Mouse (Mus musculus): ENCODE measurements around the gene Fsd1l. TPM values are rescaled to one million over a fixed set of nuclear protein-coding genes. Genes with fewer than 3 reads are reported as not detected.
A peak's percentile ranks its signal among the peaks of the same experiment; 100 is the strongest.

The Fsd1l gene
- polyA plus RNA-seq, 1 experiment from 2014 or later, result 30.6 TPM

DNA sequence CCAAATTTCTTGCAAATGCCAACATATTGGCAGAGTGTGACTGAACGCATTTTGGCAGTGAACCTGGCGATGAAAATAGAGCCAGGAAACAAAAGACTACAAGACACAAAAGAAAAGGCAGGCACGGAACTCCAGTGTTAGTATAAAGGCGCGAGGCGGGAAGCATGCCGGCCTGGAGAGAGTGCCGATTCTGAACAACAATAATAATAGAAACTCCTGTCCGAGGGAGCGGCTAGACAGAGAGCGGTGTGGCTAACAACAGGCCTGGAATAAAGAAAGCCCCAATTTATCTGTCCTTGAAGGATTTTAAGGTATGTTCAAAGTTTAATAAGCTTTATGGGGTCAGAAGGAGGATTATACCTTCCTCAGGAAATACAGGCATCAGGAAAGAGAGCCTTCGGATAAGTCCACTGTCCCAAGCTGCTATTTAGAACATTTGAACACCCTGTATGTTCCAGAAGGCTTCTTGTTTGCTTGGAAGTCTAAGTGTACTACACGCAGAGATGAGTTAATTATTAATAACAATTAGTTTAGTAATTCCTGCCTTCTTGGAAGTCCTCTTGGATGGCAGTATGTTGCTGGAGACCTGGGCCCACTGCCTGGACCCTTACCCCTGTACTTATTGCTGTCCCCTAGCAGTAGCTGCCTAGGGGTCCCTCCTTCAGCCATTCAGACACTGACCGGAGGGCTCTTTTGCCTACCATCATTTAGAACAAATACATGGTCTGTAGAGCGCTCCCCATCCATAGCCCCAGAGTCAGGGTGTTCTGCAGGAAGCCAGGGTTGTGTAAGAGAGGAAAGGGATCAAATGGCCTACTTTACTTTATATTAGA lies 35.0 kb upstream of the Fsd1l start:
- Histone ChIP-seq H3K36me3 (no peaks in the 10 kb centered on the region), H3K4me3 (no peak overlapping the region), H3K27me3 (no peaks in the 10 kb centered on the region), H3K27ac (replicated peaks) (no peak overlapping the region), H3K4me1 (replicated peaks) (peaks cover 6% of the 10 kb centered on the region; the same call in 1 of the 2 replicates), H3K4me2 (no peak overlapping the region), H3K9ac (no peak overlapping the region), H3K9me3 (no peaks in the 10 kb centered on the region)
- 42% methylated on average over 15 of the region's 15 CpGs for WGBS
- no peak for ATAC-seq (ENCODE audit: low FRiP score, low read depth)

DNA sequence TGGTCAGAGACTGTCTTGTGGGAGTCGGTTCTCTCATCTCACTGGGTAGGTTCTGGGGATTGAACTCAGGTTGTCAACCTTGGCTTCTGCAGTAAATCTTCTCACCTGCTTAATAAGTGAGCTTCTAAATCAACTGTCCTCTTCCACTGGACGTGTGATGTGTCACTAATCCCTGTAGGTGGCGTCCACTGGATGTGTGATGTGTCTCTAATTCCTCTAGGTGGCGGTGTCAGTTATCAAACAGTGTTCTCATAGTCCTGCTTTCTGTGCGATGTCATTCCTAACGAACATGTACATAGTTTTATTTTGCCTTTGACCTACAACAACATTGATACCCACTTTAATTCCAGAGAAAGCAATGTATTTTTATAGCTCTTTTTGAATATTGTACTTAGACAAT lies 30.8 kb upstream of the Fsd1l start:
- Histone ChIP-seq H3K4me3 (no peak overlapping the region), H3K9ac (no peak overlapping the region), H3K9me3 (no peaks in the 10 kb centered on the region), H3K27me3 (no peaks in the 10 kb centered on the region), H3K4me1 (replicated peaks) (no peaks in the 10 kb centered on the region), H3K36me3 (no peaks in the 10 kb centered on the region), H3K27ac (replicated peaks) (no peak overlapping the region), H3K4me2 (no peak overlapping the region)
- WGBS, result 46% methylated on average over 6 of the region's 6 CpGs
- ATAC-seq (ENCODE audit: low FRiP score, low read depth), result no peak

GRCm38 (mm10) chr4:53614576-53615225 lies 16.6 kb upstream of the Fsd1l start:
- no peaks in the 10 kb centered on the region for H3K27me3 ChIP-seq
- WGBS, result 92% methylated on average over 5 of the region's 5 CpGs

DNA sequence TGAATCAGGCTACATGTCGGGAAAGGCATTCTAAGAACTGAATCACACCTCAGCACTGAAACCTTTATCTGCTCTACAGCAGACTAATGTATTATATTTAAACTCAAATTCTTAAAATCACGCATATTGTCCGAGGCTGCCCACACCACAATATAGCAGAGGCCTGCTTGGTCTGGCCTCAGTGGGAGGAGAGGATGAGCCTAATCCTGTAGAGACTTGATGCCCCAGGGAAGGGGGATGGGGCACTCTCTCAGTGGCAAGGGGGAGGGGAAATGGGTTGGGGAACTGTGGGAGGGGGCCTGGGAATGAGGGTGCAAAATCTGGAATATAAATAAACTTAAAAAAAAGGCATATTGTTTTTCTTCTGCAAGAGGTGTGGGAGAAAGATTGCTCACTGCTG lies 13.3 kb upstream of the Fsd1l start:
- no peak overlapping the region for H3K27ac ChIP-seq (replicated peaks)
- no peak overlapping the region for H3K4me3 ChIP-seq
- 58% methylated on average over 3 of the region's 3 CpGs for WGBS
- no peak overlapping the region for H3K9ac ChIP-seq
- H3K36me3 ChIP-seq, result no peaks in the 10 kb centered on the region
- no peaks in the 10 kb centered on the region for H3K9me3 ChIP-seq
- H3K4me1 ChIP-seq (replicated peaks), result no peaks in the 10 kb centered on the region
- H3K27me3 ChIP-seq, result no peaks in the 10 kb centered on the region
- no peak overlapping the region for H3K4me2 ChIP-seq
- no peak for ATAC-seq (ENCODE audit: low FRiP score, low read depth)

More at GRCm38 (mm10) chr4:53614576-53615225, 16.6 kb upstream of the Fsd1l start:
- no peak for ATAC-seq (ENCODE audit: low FRiP score, low read depth)
- Histone ChIP-seq H3K4me3 (no peak overlapping the region), H3K9me3 (no peaks in the 10 kb centered on the region), H3K4me2 (no peak overlapping the region), H3K27ac (replicated peaks) (no peak overlapping the region), H3K36me3 (no peaks in the 10 kb centered on the region), H3K4me1 (replicated peaks) (no peaks in the 10 kb centered on the region), H3K9ac (no peak overlapping the region)

DNA sequence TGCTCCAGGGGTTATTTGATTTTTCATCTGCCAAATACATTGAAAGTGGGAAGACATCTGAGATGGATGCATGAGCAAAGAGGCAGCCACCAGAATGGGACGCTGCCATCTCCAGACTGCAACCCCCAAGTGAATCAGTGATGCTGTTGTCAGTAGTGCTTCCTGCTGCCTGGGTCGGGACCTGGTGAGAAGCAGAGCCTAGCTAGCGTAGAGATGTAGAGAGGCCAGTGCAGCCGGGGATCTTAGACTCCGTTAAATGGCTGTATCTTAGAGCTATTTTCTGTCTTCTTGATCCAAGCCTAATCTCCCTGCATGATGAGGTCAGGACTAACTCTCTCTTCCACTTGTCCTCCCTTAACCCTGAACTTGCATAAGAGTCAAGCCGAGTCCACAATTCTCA lies 11.2 kb upstream of the Fsd1l start:
- no peaks in the 10 kb centered on the region for H3K36me3 ChIP-seq
- no peaks in the 10 kb centered on the region for H3K9me3 ChIP-seq
- H3K27ac ChIP-seq (replicated peaks), result no peak overlapping the region
- no peak overlapping the region for H3K4me2 ChIP-seq
- ATAC-seq (ENCODE audit: low FRiP score, low read depth), result no peak
- WGBS, result 92% methylated on average over 6 of the region's 6 CpGs
- 0 out of 2 replicates have a peak, but pooled peaks cover 6% of the 10 kb centered on the region for H3K4me1 ChIP-seq (replicated peaks)
- no peaks in the 10 kb centered on the region for H3K27me3 ChIP-seq
- H3K9ac ChIP-seq, result no peak overlapping the region
- no peak overlapping the region for H3K4me3 ChIP-seq

DNA sequence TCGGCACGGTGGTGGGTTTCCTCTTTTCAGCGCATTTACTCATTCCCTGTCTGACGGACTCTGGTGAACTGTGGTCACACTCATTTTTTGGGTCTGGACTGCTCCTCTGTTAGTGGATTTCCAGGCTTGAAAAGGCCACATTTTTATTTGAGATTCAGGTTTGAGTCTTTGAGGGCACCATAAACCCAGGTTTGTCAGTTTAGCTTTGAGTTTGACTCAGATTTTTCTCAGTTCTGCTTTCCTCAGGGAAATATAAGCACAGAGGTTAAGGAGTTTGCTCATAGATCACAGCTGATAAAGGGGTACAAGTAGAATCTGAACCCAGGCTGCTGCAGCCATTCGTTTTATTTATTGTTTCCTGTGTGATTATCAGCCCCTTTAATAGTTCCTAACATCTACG lies 10.2 kb upstream of the Fsd1l start:
- WGBS, result 72% methylated on average over 6 of the region's 6 CpGs
- no peaks in the 10 kb centered on the region for H3K9me3 ChIP-seq
- H3K9ac ChIP-seq, result no peak overlapping the region

DNA sequence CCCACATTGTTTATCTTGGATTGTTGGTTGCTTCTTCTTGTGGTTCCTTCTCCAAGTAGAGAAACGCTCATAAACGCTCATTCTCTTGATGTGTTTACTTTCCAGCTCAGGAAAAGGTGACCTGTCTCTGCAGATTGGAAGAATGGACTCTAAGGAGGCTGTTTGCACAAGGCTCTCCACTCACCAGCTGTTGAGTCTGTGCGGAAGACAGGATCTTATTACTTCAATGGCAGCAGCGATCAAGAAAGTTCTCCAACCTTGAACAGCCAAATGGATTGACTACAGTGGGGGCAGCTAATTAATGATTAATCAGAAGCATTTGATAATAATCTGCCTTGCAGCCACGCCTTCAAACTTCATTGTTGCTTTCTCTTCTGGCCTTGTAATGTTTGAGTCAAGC lies 9.8 kb upstream of the Fsd1l start:
- ATAC-seq (ENCODE audit: low FRiP score, low read depth), result no peak
- H3K27me3 ChIP-seq, result no peaks in the 10 kb centered on the region
- WGBS, result 87% methylated on average over 5 of the region's 5 CpGs

More for the DNA sequence above, 10.2 kb upstream of the Fsd1l start:
- no peak overlapping the region for H3K27ac ChIP-seq (replicated peaks)
- H3K27me3 ChIP-seq, result no peaks in the 10 kb centered on the region
- H3K4me3 ChIP-seq, result no peak overlapping the region
- peaks cover 11% of the 10 kb centered on the region; the same call in 1 of the 2 replicates for H3K4me1 ChIP-seq (replicated peaks)
- no peak overlapping the region for H3K4me2 ChIP-seq
- no peaks in the 10 kb centered on the region for H3K36me3 ChIP-seq
- ATAC-seq (ENCODE audit: low FRiP score, low read depth), result no peak

GRCm38 (mm10) chr4:53623711-53624110 lies 7.6 kb upstream of the Fsd1l start:
- H3K27me3 ChIP-seq, result 0 out of 2 replicates have a peak, but pooled peaks cover 3% of the 10 kb centered on the region
- H3K27ac ChIP-seq (replicated peaks), result no peak overlapping the region
- no peak for ATAC-seq (ENCODE audit: low FRiP score, low read depth)
- H3K4me1 ChIP-seq (replicated peaks), result peaks cover 11% of the 10 kb centered on the region; the same call in 1 of the 2 replicates
- no peak overlapping the region for H3K4me2 ChIP-seq
- H3K4me3 ChIP-seq, result no peak overlapping the region
- H3K9me3 ChIP-seq, result no peaks in the 10 kb centered on the region
- H3K9ac ChIP-seq, result no peak overlapping the region
- WGBS, result 93% methylated on average over 1 of the region's 1 CpGs
- H3K36me3 ChIP-seq, result no peaks in the 10 kb centered on the region

More for the DNA sequence above, 9.8 kb upstream of the Fsd1l start:
- H3K4me2 ChIP-seq, result no peak overlapping the region
- H3K4me1 ChIP-seq (replicated peaks), result peaks cover 11% of the 10 kb centered on the region; the same call in 1 of the 2 replicates
- H3K27ac ChIP-seq (replicated peaks), result no peak overlapping the region
- H3K36me3 ChIP-seq, result no peaks in the 10 kb centered on the region
- no peak overlapping the region for H3K4me3 ChIP-seq
- H3K9me3 ChIP-seq, result no peaks in the 10 kb centered on the region
- H3K9ac ChIP-seq, result no peak overlapping the region

GRCm38 (mm10) chr4:53624816-53625215 lies 6.5 kb upstream of the Fsd1l start:
- H3K27ac ChIP-seq (replicated peaks), result no peak overlapping the region
- no peak overlapping the region for H3K4me2 ChIP-seq
- peaks cover 11% of the 10 kb centered on the region; the same call in 1 of the 2 replicates for H3K4me1 ChIP-seq (replicated peaks)
- no peak overlapping the region for H3K9ac ChIP-seq
- H3K9me3 ChIP-seq, result no peaks in the 10 kb centered on the region
- 0 out of 2 replicates have a peak, but pooled peaks cover 3% of the 10 kb centered on the region for H3K27me3 ChIP-seq
- no peak overlapping the region for H3K4me3 ChIP-seq
- peak; percentile 58 for ATAC-seq (ENCODE audit: low FRiP score, low read depth)
- no peaks in the 10 kb centered on the region for H3K36me3 ChIP-seq
- WGBS, result 24% methylated on average over 4 of the region's 4 CpGs

GRCm38 (mm10) chr4:53625263-53625662 lies 6.0 kb upstream of the Fsd1l start:
- ATAC-seq (ENCODE audit: low FRiP score, low read depth), result 0 out of 2 replicates have a peak, but pooled peaks have one; percentile 5
- Histone ChIP-seq H3K36me3 (no peaks in the 10 kb centered on the region), H3K4me1 (replicated peaks) (peaks cover 13% of the 10 kb centered on the region), H3K27ac (replicated peaks) (no peak overlapping the region), H3K4me3 (no peak overlapping the region), H3K4me2 (no peak overlapping the region), H3K27me3 (0 out of 2 replicates have a peak, but pooled peaks cover 3% of the 10 kb centered on the region), H3K9me3 (no peaks in the 10 kb centered on the region), H3K9ac (no peak overlapping the region)
- 59% methylated on average over 3 of the region's 3 CpGs for WGBS

GRCm38 (mm10) chr4:53628924-53629323 lies 2.3 kb upstream of the Fsd1l start:
- Histone ChIP-seq H3K27me3 (0 out of 2 replicates have a peak, but pooled peaks cover 3% of the 10 kb centered on the region), H3K4me1 (replicated peaks) (peaks cover 34% of the 10 kb centered on the region), H3K9me3 (no peaks in the 10 kb centered on the region), H3K4me2 (no peak overlapping the region), H3K4me3 (no peak overlapping the region), H3K36me3 (no peaks in the 10 kb centered on the region), H3K9ac (no peak overlapping the region), H3K27ac (replicated peaks) (no peak overlapping the region)
- ATAC-seq (ENCODE audit: low FRiP score, low read depth), result no peak
- WGBS, result 51% methylated on average over 4 of the region's 4 CpGs

DNA sequence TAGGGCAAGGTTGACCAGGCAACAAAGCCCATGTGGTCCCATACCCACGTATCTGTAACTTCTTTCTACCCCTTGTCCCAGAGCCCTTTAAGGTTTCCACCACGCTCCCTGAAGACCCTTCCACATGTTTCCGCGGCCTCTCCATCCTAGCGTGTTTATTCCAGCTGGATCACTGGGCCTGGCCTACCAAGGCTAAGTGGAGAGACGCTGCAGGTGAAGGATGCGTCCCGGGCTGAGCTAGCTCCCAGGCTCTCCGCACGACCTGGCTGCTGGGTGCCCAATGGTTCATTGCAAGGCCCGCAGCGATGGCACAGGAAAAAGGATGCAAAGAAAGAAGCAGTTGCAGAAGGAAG lies 332 bp upstream of the Fsd1l start:
- ATAC-seq (ENCODE audit: low FRiP score, low read depth), result peak; percentile 55
- Histone ChIP-seq H3K9ac (peak overlapping the region; percentile 65), H3K4me1 (replicated peaks) (peaks cover 40% of the 10 kb centered on the region), H3K4me3 (peak overlapping the region; percentile 82), H3K9me3 (no peaks in the 10 kb centered on the region), H3K36me3 (no peaks in the 10 kb centered on the region), H3K27me3 (0 out of 2 replicates have a peak, but pooled peaks cover 3% of the 10 kb centered on the region), H3K4me2 (peak overlapping the region; percentile 68), H3K27ac (replicated peaks) (peak overlapping the region; percentile 87)
- 3% methylated on average over 12 of the region's 12 CpGs for WGBS
